Mouse (Mus musculus) heart, postnatal 0 days (tissue): Measurements from ENCODE around the gene Mrps7. TPM values are rescaled to one million over a fixed set of nuclear protein-coding genes. Genes with fewer than 3 reads are reported as not detected.

Experiments
- ATAC-seq: fragments of 200-750 bp; cut with Nextera tagmentation; 2 replicates; pipeline ENCODE4 v1.8.0; 2017; ENCODE audit warnings: low read depth, moderate number of reproducible peaks, moderate library complexity; ENCODE audit not compliant: insufficient read depth
- DNase-seq: peaks from one replicate; pipeline ENCODE4 v3.0.0-alpha.2; 2016; ENCODE audit warnings: low spot score
- H3K27ac ChIP-seq: fragments of 300-500 bp; sonication (generic); 2 replicates; pipeline ENCODE4 v1.5.1; 2014; ENCODE audit warnings: low read depth, mild to moderate bottlenecking
- H3K27me3 ChIP-seq: fragments of 300-500 bp; sonication (generic); 2 replicates; pipeline ENCODE4 v1.6.1; 2014; ENCODE audit warnings: low read length, mixed read lengths; ENCODE audit not compliant: control insufficient read depth, insufficient read depth
- H3K36me3 ChIP-seq: fragments of 300-500 bp; sonication (generic); replicated peaks from 2 replicates; pipeline ENCODE4 v1.6.1; 2014; ENCODE audit warnings: low read length, mixed read lengths; ENCODE audit not compliant: control insufficient read depth, insufficient read depth
- H3K4me1 ChIP-seq: fragments of 300-500 bp; sonication (generic); 2 replicates; pipeline ENCODE4 v1.6.1; 2014; ENCODE audit warnings: antibody characterized with exemption; ENCODE audit not compliant: control insufficient read depth, insufficient read depth
- H3K4me2 ChIP-seq: fragments of 300-500 bp; sonication (generic); 2 replicates; pipeline ENCODE4 v1.6.1; 2014; ENCODE audit warnings: low read depth, mild to moderate bottlenecking, low read length, moderate library complexity
- H3K4me3 ChIP-seq: fragments of 300-500 bp; sonication (generic); 2 replicates; pipeline ENCODE4 v1.5.1; 2014; ENCODE audit warnings: low read depth, low read length
- H3K9ac ChIP-seq: fragments of 300-500 bp; sonication (generic); replicated peaks from 2 replicates; pipeline ENCODE4 v1.6.1; 2014; ENCODE audit warnings: low read depth, low read length, mixed read lengths
- H3K9me3 ChIP-seq: fragments of 300-500 bp; sonication (generic); replicated peaks from 2 replicates; pipeline ENCODE4 v1.6.1; 2016; ENCODE audit warnings: low read length; ENCODE audit not compliant: control insufficient read depth
- CTCF ChIP-seq: IDR thresholded peaks from 2 replicates; pipeline ENCODE4 v1.5.1; 2016; ENCODE audit warnings: antibody characterized with exemption, control low read depth, low read depth
- EP300 ChIP-seq: IDR thresholded peaks from 2 replicates; pipeline ENCODE4 v1.6.1; 2016; ENCODE audit warnings: antibody characterized with exemption, low read depth
- WGBS: fragments of 180-500 bp; shearing (Covaris S2); extraction: QIAGEN DNeasy Blood & Tissue Kit; methylation state at CpG from one replicate; pipeline ENCODE4 v1.1.7; 2014; 5-methylcytosine and 5-hydroxymethylcytosine counted together
- polyA plus RNA-seq: library from polyadenylated mRNA; unstranded; fragments of >200 nt; fragmentation: Nextera tagmentation; extraction: Ambion mirVana; gene quantifications from 2 replicates; pipeline ENCODE4 v1.2.1, GENCODE M21; 2015
- total RNA-seq: library from RNA; depleted of rRNA; stranded (reverse); fragments of >200 nt; gene quantifications from 2 replicates; pipeline ENCODE4 v1.2.3, GENCODE M21; 2014; ENCODE audit warnings: low replicate concordance

The Mrps7 gene
- total and polyA plus RNA-seq, 2 experiments from 2014 or later: 56.7 to 86.4 TPM

- Histone ChIP-seq H3K27me3 (no peaks in the 10 kb centered on the region), H3K9ac (no peak overlapping the region), H3K9me3 (no peaks in the 10 kb centered on the region), H3K36me3 (no peaks in the 10 kb centered on the region), H3K4me3 (no peak overlapping the region), H3K27ac (no peak overlapping the region), H3K4me2 (no peak overlapping the region), H3K4me1 (peaks cover 5% of the 10 kb centered on the region; the same call in 1 of the 2 replicates)
- no peak for DNase-seq
- 48% methylated on average over 16 of the region's 16 CpGs for WGBS
- TF ChIP-seq CTCF (no peak), EP300 (no peak)
- ATAC-seq: no peak
Measured at GRCm38 (mm10) chr11:115630532-115631504, 27.1 kb downstream of the Mrps7 start.

GRCm38 (mm10) chr11:115631505-115631890 lies 27.8 kb downstream of the Mrps7 start:
- no peak overlapping the region for H3K9ac ChIP-seq
- TF ChIP-seq EP300: no peak
- peak; percentile 63 for TF ChIP-seq CTCF
- no peaks in the 10 kb centered on the region for H3K36me3 ChIP-seq
- DNase-seq (peak; percentile 36), ATAC-seq (no peak)
- H3K4me3 ChIP-seq: no peak overlapping the region
- peaks cover 5% of the 10 kb centered on the region; the same call in 1 of the 2 replicates for H3K4me1 ChIP-seq
- no peak overlapping the region for H3K27ac ChIP-seq
- H3K4me2 ChIP-seq: no peak overlapping the region
- H3K9me3 ChIP-seq: no peaks in the 10 kb centered on the region
- H3K27me3 ChIP-seq: no peaks in the 10 kb centered on the region
- WGBS: 19% methylated on average over 3 of the region's 3 CpGs

- no peak overlapping the region for H3K27ac ChIP-seq
- no peaks in the 10 kb centered on the region for H3K36me3 ChIP-seq
- H3K9ac ChIP-seq: no peak overlapping the region
- peaks cover 4% of the 10 kb centered on the region; the same call in 1 of the 2 replicates for H3K4me1 ChIP-seq
- no peak overlapping the region for H3K4me2 ChIP-seq
- H3K9me3 ChIP-seq: no peaks in the 10 kb centered on the region
- ATAC-seq: no peak
- DNase-seq: no peak
- H3K27me3 ChIP-seq: no peaks in the 10 kb centered on the region
- 69% methylated on average over 7 of the region's 7 CpGs for WGBS
- TF ChIP-seq CTCF (no peak), EP300 (no peak)
- no peak overlapping the region for H3K4me3 ChIP-seq
Measured at GRCm38 (mm10) chr11:115632247-115632646, 28.5 kb downstream of the Mrps7 start.

GRCm38 (mm10) chr11:115632862-115633261 lies 29.1 kb downstream of the Mrps7 start:
- H3K4me3 ChIP-seq: no peak overlapping the region
- H3K4me2 ChIP-seq: no peak overlapping the region
- ATAC-seq (no peak), DNase-seq (no peak)
- TF ChIP-seq CTCF (no peak), EP300 (no peak)
- WGBS: 83% methylated on average over 10 of the region's 10 CpGs
- H3K36me3 ChIP-seq: no peaks in the 10 kb centered on the region
- H3K4me1 ChIP-seq: no peaks in the 10 kb centered on the region
- no peak overlapping the region for H3K27ac ChIP-seq
- H3K9me3 ChIP-seq: no peaks in the 10 kb centered on the region
- no peak overlapping the region for H3K9ac ChIP-seq
- no peaks in the 10 kb centered on the region for H3K27me3 ChIP-seq

- Histone ChIP-seq H3K27ac (no peak overlapping the region), H3K27me3 (no peaks in the 10 kb centered on the region), H3K4me1 (no peaks in the 10 kb centered on the region), H3K36me3 (no peaks in the 10 kb centered on the region), H3K9ac (no peak overlapping the region), H3K9me3 (no peaks in the 10 kb centered on the region), H3K4me2 (no peak overlapping the region), H3K4me3 (no peak overlapping the region)
- TF ChIP-seq CTCF: no peak
- no peak for TF ChIP-seq EP300
- ATAC-seq: no peak
- no peak for DNase-seq
- 60% methylated on average over 4 of the region's 4 CpGs for WGBS
Measured at GRCm38 (mm10) chr11:115634109-115634508, 30.4 kb downstream of the Mrps7 start.
